Mouse (Mus musculus) midbrain, postnatal 0 days (tissue): Measurements from ENCODE around the gene Ttc23. TPM values are rescaled to one million over a fixed set of nuclear protein-coding genes. Genes with fewer than 3 reads are reported as not detected.

Experiments used
- ATAC-seq: fragments of 200-750 bp; cut with Nextera tagmentation; 2 replicates; pipeline ENCODE4 v1.8.0; 2017; ENCODE audit warnings: moderate number of reproducible peaks, mild to moderate bottlenecking, moderate TSS enrichment, moderate library complexity; ENCODE audit not compliant: low FRiP score
- DNase-seq: peaks from one replicate; pipeline ENCODE4 v3.0.0-alpha.2; 2015; ENCODE audit warnings: low spot score
- H3K27ac ChIP-seq: fragments of 300-500 bp; sonication (generic); 2 replicates; pipeline ENCODE4 v1.5.1; 2014; ENCODE audit warnings: low read depth, mild to moderate bottlenecking, low read length, mixed read lengths
- H3K27me3 ChIP-seq: fragments of 300-500 bp; sonication (generic); 2 replicates; pipeline ENCODE4 v1.6.1; 2014; ENCODE audit warnings: low read length, control low read depth, mixed read lengths; ENCODE audit not compliant: insufficient read depth
- H3K36me3 ChIP-seq: fragments of 300-500 bp; sonication (generic); 2 replicates; pipeline ENCODE4 v1.6.1; 2014; ENCODE audit warnings: low read length, control low read depth, mixed read lengths; ENCODE audit not compliant: insufficient read depth
- H3K4me1 ChIP-seq: fragments of 300-500 bp; sonication (generic); 2 replicates; pipeline ENCODE4 v1.6.1; 2014; ENCODE audit warnings: mild to moderate bottlenecking, control low read depth, antibody characterized with exemption, low read length, mixed read lengths; ENCODE audit not compliant: insufficient read depth
- H3K4me2 ChIP-seq: fragments of 300-500 bp; sonication (generic); 2 replicates; pipeline ENCODE4 v1.6.1; 2014; ENCODE audit warnings: low read depth, mild to moderate bottlenecking, low read length, mixed read lengths; ENCODE audit not compliant: poor library complexity, severe bottlenecking
- H3K4me3 ChIP-seq: fragments of 300-500 bp; sonication (generic); 2 replicates; pipeline ENCODE4 v1.5.1; 2014; ENCODE audit warnings: low read depth, mild to moderate bottlenecking, low read length, moderate library complexity
- H3K9ac ChIP-seq: fragments of 300-500 bp; sonication (generic); replicated peaks from 2 replicates; pipeline ENCODE4 v1.6.1; 2014; ENCODE audit warnings: mild to moderate bottlenecking, low read length, moderate library complexity, mixed read lengths; ENCODE audit not compliant: poor library complexity, severe bottlenecking
- H3K9me3 ChIP-seq: fragments of 300-500 bp; sonication (generic); 2 replicates; pipeline ENCODE4 v1.6.1; 2016; ENCODE audit warnings: low read length, control low read depth
- CTCF ChIP-seq: IDR thresholded peaks from 2 replicates; pipeline ENCODE4 v1.5.1; 2016; ENCODE audit warnings: antibody characterized with exemption, mild to moderate bottlenecking
- WGBS: fragments of 180-500 bp; shearing (Covaris S2); extraction: QIAGEN DNeasy Blood & Tissue Kit; methylation state at CpG from one replicate; pipeline ENCODE4 v1.1.7; 2014; 5-methylcytosine and 5-hydroxymethylcytosine counted together
- microRNA-seq: library from miRNA; unstranded; fragments of <30 nt; microRNA quantifications from one replicate; pipeline ENCODE4, GENCODE M21; 2016; ENCODE audit warnings: borderline number of aligned reads
- polyA plus RNA-seq: library from polyadenylated mRNA; unstranded; fragments of >200 nt; fragmentation: Nextera tagmentation; extraction: Ambion mirVana; gene quantifications from 2 replicates; pipeline ENCODE4 v1.2.1, GENCODE M21; 2015
- total RNA-seq: library from RNA; depleted of rRNA; stranded (reverse); fragments of >200 nt; gene quantifications from 2 replicates; pipeline ENCODE4 v1.2.3, GENCODE M21; 2014; rRNA removed

Gene Ttc23
- total and polyA plus RNA-seq, 2 experiments from 2014 or later: 4.6 to 5.9 TPM

DNA sequence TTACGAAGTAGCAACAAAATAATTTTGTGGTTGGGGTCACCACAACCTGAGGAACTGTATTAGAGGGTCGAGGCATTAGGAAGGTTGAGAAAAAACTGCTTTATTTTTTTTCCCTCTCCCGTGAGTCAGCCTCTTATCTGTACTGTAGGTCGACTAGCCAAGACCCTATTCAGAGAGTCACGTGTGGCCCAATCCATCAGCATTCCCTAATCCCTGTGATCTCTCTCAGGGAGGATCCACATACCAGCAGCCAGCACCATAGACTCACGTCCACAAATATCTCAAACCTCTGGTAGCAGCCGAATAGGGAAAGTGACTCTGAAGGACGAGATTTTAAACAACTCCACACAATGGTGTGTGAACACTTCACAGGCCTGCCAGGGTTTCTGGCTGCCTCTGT, 149.9 kb downstream of the Ttc23 start:
- H3K4me3 ChIP-seq: no peak overlapping the region
- no peak overlapping the region for H3K9ac ChIP-seq
- no peak for TF ChIP-seq CTCF
- H3K27me3 ChIP-seq: no peaks in the 10 kb centered on the region
- no peaks in the 10 kb centered on the region for H3K4me1 ChIP-seq
- no peak overlapping the region for H3K27ac ChIP-seq
- H3K36me3 ChIP-seq: no peaks in the 10 kb centered on the region
- WGBS: 35% methylated on average over 8 of the region's 8 CpGs
- no peak overlapping the region for H3K4me2 ChIP-seq
- no peaks in the 10 kb centered on the region for H3K9me3 ChIP-seq
- no peak for ATAC-seq
- DNase-seq: no peak

DNA sequence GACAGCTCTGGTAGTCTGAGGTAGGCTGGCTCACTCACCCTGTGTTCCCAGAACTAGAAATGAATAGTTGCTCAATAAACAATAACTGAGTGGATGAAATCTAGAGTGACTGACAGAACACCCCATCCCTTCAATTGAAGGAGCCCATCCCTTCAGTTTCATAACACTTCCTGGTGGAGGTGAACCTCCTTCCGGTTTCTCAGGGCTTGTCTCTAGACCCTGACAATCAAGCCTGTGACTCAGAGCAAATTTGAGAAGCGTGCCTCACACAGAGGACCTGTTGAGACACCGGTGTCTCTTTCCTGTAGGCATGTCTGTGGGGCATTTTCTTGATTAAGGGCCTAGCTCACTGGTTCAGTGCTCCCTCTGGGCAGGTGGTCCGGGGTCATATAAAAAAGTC, 151.3 kb downstream of the Ttc23 start:
- Histone ChIP-seq H3K9ac (no peak overlapping the region), H3K4me3 (no peak overlapping the region), H3K9me3 (no peaks in the 10 kb centered on the region), H3K4me1 (0 out of 2 replicates have a peak, but pooled peaks cover 6% of the 10 kb centered on the region), H3K4me2 (no peak overlapping the region), H3K27me3 (no peaks in the 10 kb centered on the region), H3K36me3 (no peaks in the 10 kb centered on the region), H3K27ac (no peak overlapping the region)
- TF ChIP-seq CTCF: no peak
- DNase-seq (no peak), ATAC-seq (no peak)
- WGBS: 93% methylated on average over 4 of the region's 4 CpGs

DNA sequence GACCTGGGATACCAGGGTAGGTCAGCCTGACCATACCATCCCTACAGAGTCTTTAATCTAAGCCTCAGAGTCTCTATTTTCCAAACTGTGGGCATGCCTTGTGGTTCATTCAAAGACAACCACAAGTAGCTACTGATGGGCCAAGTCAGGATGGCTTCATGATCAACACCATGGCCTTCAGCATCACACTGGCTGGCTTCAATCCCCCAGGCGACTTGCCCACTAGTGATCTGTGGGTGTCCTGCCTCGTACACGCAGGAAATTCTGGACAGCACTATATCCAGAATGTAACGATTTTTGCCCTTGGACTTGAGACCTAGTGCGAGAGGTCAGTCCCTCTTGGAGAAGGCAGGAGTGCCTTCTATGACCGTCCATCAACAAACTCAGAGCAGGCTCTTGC, 153.3 kb downstream of the Ttc23 start:
- Histone ChIP-seq H3K27me3 (no peaks in the 10 kb centered on the region), H3K4me1 (0 out of 2 replicates have a peak, but pooled peaks cover 8% of the 10 kb centered on the region), H3K4me2 (no peak overlapping the region), H3K36me3 (no peaks in the 10 kb centered on the region), H3K9ac (no peak overlapping the region), H3K27ac (no peak overlapping the region), H3K9me3 (no peaks in the 10 kb centered on the region), H3K4me3 (no peak overlapping the region)
- no peak for DNase-seq
- WGBS: 92% methylated on average over 6 of the region's 6 CpGs
- no peak for ATAC-seq
- no peak for TF ChIP-seq CTCF

DNA sequence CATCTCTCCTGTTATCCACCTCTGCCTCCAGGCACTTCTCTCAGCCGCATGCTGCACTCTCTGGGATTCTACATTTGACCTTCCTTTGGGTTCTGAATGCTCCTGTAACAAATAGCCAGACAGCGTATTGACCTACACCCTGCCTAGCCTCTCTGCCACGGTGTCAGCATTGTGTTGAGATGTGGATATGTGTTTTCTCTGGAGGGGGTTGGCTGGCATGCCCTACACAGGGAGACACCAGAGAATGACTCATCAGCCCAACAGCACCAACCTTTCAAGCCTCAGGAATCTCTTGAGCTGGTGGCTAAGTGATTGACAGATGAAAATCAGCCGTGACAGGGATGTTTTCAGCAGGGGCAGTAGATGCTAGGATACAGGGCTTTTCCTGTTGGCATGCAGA, 153.8 kb downstream of the Ttc23 start:
- no peak overlapping the region for H3K4me2 ChIP-seq
- no peak for TF ChIP-seq CTCF
- ATAC-seq (no peak), DNase-seq (no peak)
- H3K36me3 ChIP-seq: no peaks in the 10 kb centered on the region
- WGBS: 42% methylated on average over 4 of the region's 4 CpGs
- no peak overlapping the region for H3K9ac ChIP-seq
- no peaks in the 10 kb centered on the region for H3K27me3 ChIP-seq
- no peak overlapping the region for H3K4me3 ChIP-seq
- H3K27ac ChIP-seq: no peak overlapping the region
- H3K4me1 ChIP-seq: 0 out of 2 replicates have a peak, but pooled peaks cover 8% of the 10 kb centered on the region
- H3K9me3 ChIP-seq: no peaks in the 10 kb centered on the region

DNA sequence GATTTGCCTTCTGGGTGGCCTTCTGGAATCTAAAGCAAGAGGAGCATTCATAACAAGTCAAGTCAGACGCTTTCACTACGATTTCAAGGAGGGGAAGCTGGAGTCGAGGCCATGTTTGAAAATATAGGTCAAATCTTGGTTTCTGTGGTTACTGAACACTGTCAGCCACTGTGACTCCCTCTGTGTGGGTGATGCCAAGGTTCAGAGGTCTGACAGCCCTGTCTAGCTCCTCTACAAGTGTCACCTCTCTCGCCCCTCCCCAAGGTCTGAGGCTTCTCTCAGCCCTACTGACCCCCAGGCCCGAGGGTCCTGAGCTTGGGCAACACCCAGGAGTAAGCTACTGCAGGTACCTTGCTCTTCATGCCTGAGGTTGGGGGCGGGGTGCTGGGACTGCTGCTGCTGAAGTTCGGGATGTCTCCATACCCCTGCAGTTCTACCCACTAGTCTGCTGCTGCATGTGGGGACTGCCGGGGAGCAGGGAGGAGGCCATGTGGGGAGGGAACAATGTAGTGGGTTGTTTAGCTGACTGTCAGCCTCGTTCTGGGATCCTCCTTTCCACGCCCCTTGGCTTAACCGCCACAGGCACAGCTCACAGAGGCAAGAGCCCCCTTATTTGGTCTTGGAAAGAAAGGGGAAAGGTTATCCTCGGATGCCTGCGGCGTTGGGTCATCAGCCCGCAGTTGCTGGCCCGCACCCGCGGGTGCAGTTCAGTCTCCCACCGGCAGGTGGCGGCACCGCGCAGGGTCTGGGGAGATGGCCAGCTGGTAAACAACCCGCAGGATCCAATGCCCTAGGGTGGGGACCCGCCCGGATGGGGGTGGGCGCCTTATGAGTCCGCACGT, 156.0 kb downstream of the Ttc23 start:
- Histone ChIP-seq H3K9me3 (no peaks in the 10 kb centered on the region), H3K9ac (peak overlapping the region; percentile 44; the same call in 1 of the 2 replicates), H3K27ac (no peak overlapping the region), H3K4me1 (0 out of 2 replicates have a peak, but pooled peaks cover 8% of the 10 kb centered on the region), H3K4me2 (peak overlapping the region; percentile 72), H3K27me3 (no peaks in the 10 kb centered on the region), H3K4me3 (peak overlapping the region; percentile 31), H3K36me3 (no peaks in the 10 kb centered on the region)
- ATAC-seq: peak; percentile 69
- peak; percentile 99 for TF ChIP-seq CTCF
- WGBS: 16% methylated on average over 26 of the region's 28 CpGs
- DNase-seq: peak; percentile 63

DNA sequence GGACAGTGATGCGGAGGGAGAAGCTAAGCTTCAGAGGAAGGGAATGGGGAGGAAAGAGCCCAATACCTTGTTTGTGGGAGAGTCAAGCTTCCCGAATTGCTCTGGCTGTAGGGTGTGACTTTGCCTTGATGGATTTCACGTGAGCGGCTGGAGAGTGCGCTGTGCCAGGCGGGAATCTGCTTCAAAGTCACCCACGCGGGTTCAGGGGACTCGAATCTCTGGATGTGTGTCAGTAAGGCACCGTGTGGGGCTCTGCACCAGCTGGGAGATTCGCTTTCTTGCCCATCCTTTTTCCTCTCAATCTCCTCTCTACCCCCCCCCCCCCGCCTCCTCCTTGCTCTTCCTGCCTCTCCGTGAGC, 156.6 kb downstream of the Ttc23 start:
- Histone ChIP-seq H3K4me1 (0 out of 2 replicates have a peak, but pooled peaks cover 8% of the 10 kb centered on the region), H3K4me2 (peak overlapping the region; percentile 72), H3K27me3 (no peaks in the 10 kb centered on the region), H3K27ac (no peak overlapping the region), H3K9ac (peak overlapping the region; percentile 44; the same call in 1 of the 2 replicates), H3K4me3 (peak overlapping the region; percentile 31), H3K9me3 (no peaks in the 10 kb centered on the region), H3K36me3 (no peaks in the 10 kb centered on the region)
- peak; percentile 44 for ATAC-seq
- 14% methylated on average over 12 of the region's 13 CpGs for WGBS
- DNase-seq: no peak
- TF ChIP-seq CTCF: no peak

Small RNAs within 50 kb of the gene (microRNA-seq; reads per million reads assigned to microRNA genes)
- gene Gm23844: not detected

Other genes with a start within 250 kb of the Ttc23 start
- 61.4 and 69.0 TPM in 2 replicates for gene Lrrc28, start 2.1 kb upstream of the Ttc23 start, total RNA-seq
- 22.4 and 25.8 TPM in 2 replicates for gene Lrrc28, start 2.1 kb upstream of the Ttc23 start, polyA plus RNA-seq
- 6.0 and 11.6 TPM in 2 replicates for gene Synm, start 112.3 kb downstream of the Ttc23 start, total RNA-seq
- 4.2 and 4.7 TPM in 2 replicates for gene Synm, start 112.3 kb downstream of the Ttc23 start, polyA plus RNA-seq